In the genomic region with DNA sequence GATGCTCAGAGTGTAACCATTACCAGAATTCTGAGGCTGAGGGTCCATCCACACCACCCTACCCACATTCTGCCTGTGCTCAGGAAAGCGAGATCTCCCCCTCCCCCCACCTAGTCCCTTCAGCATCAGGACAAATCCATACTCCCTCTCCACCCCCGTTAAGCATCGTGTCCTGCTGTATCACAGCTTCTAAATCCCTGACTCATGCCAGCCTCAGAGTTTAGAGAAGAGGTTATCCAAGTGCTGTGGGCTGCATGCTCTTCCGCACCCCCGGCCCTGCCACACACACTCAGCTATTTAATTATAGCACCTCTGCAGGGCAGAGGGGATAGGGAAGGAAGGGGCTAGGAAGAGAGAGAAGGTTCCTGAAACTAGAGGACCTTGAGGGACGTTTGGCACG, we compare ENCODE assay signal across 9 mouse cellular contexts. TPM values are rescaled to one million over a fixed set of nuclear protein-coding genes. Genes with fewer than 3 reads are reported as not detected.
A peak's percentile ranks its signal among the peaks of the same experiment; 100 is the strongest.
DNase-seq lines count a peak whose midpoint lies in the region; ATAC-seq lines count a peak whose summit lies in the region.
"Had no signal": no experiment of that assay in that cellular context is flagged by ENCODE, and none has a peak within 500 bp of the region (broad histone marks: within the 10 kb centered on the region; RNA-seq: fewer than 3 reads in every experiment).

No protein-coding gene starts in this region.

- peaks cover 24% of the 10 kb centered on the region for H3K4me1 ChIP-seq in heart, embryonic 12.5 days (replicated peaks)
- peaks cover 12% of the 10 kb centered on the region for H3K4me1 ChIP-seq in forebrain, embryonic 14.5 days (ENCODE audit: control insufficient read depth, insufficient read depth, low read length)

- peak; percentile 13; the same call in 1 of the 2 replicates for ATAC-seq in heart, embryonic 12.5 days (ENCODE audit: insufficient number of reproducible peaks, low FRiP score)
- no peak; the same call in none of the 2 replicates for ATAC-seq in forebrain, embryonic 14.5 days
- ATAC-seq in megakaryocyte progenitor cell, adult 5-6 weeks (replicated peaks; ENCODE audit: poor library complexity) = peak; percentile 70

- no peak for DNase-seq in heart, postnatal 36 days
- DNase-seq in MN1 (ENCODE audit: low spot score) = peak; percentile 63
- peak; percentile 52 for DNase-seq in forebrain, embryonic 14.5 days (ENCODE audit: low spot score)
- DNase-seq in thymus, postnatal 25 days = no peak
- DNase-seq in spleen, adult 18-20 months = no peak
- DNase-seq in kidney, postnatal 14 days = no peak

- no peak overlapping the region for H3K4me3 ChIP-seq in heart, embryonic 12.5 days
- H3K4me3 ChIP-seq in forebrain, embryonic 14.5 days (ENCODE audit: low read depth, low read length) = 0 out of 2 replicates have a peak overlapping the region, but pooled peaks have one; percentile 1

- WGBS in heart, embryonic 12.5 days = 33% methylated on average over 7 of the region's 7 CpGs
- 34% methylated on average over 7 of the region's 7 CpGs for WGBS in forebrain, embryonic 14.5 days

- H3K27ac ChIP-seq in heart, embryonic 12.5 days (ENCODE audit: poor library complexity, severe bottlenecking) = no peak overlapping the region
- H3K27ac ChIP-seq in forebrain, embryonic 14.5 days (ENCODE audit: low read depth, low read length) = peak overlapping the region; percentile 95

- H3K4me2 ChIP-seq in heart, embryonic 12.5 days = peak overlapping the region; percentile 51
- peak overlapping the region; percentile 53 for H3K4me2 ChIP-seq in forebrain, embryonic 14.5 days (ENCODE audit: low read length)

- intact Hi-C loops in heart, postnatal 36 days (cut with DNase I) = no loop called here

- H3K9ac ChIP-seq in heart, embryonic 12.5 days = no peak overlapping the region
- peak overlapping the region; percentile 35; the same call in 1 of the 2 replicates for H3K9ac ChIP-seq in forebrain, embryonic 14.5 days (ENCODE audit: low read length)

- H3K27me3 ChIP-seq in heart, embryonic 12.5 days (replicated peaks) = no peaks in the 10 kb centered on the region; the same call in 1 of the 2 replicates
- H3K27me3 ChIP-seq in forebrain, embryonic 14.5 days (replicated peaks; ENCODE audit: control insufficient read depth, insufficient read depth, low read length) = no peaks in the 10 kb centered on the region
- H3K27me3 ChIP-seq: CH12.LX had no signal

- peaks cover 3% of the 10 kb centered on the region; the same call in 1 of the 2 replicates for H3K9me3 ChIP-seq in heart, embryonic 12.5 days (replicated peaks)
- H3K9me3 ChIP-seq in forebrain, embryonic 14.5 days (replicated peaks; ENCODE audit: control insufficient read depth, low read length) = no peaks in the 10 kb centered on the region

- H3K36me3 ChIP-seq in heart, embryonic 12.5 days = no peaks in the 10 kb centered on the region
- no peaks in the 10 kb centered on the region for H3K36me3 ChIP-seq in forebrain, embryonic 14.5 days (ENCODE audit: control insufficient read depth, insufficient read depth, low read length)

RNA-seq across cellular contexts. Expression of a gene that starts 40.6 kb away (rescaled TPM):
- polyA plus RNA-seq in heart, embryonic 12.5 days (2016; fragmentation: Nextera tagmentation; extraction: Ambion mirVana) = 459 and 491 TPM in 2 replicates
- 100 to 1,000 TPM; 217 to 238 TPM for total RNA-seq in heart, postnatal 36 days (2021)
- 353 and 411 TPM in 2 replicates for polyA plus RNA-seq in forebrain, embryonic 14.5 days (2014; fragmentation: Nextera tagmentation; extraction: Ambion mirVana)
- 403 and 471 TPM in 2 replicates for total RNA-seq in megakaryocyte progenitor cell, adult 5-6 weeks (2015)
- 93.6 and 95.9 TPM in 2 replicates for total RNA-seq in megakaryocyte progenitor cell, adult 5-6 weeks (2017)

Comparison
In these comparisons a context has a peak if more than half of its experiments do, and no peak if none do; other contexts are left out.
1. DNase-seq: peak in MN1 (single experiment) and forebrain, embryonic 14.5 days (single experiment); none in heart, postnatal 36 days (0 of 2), thymus, postnatal 25 days (single experiment), spleen, adult 18-20 months (0 of 2) and kidney, postnatal 14 days (single experiment).